Mouse (Mus musculus) liver, embryonic 11.5 days (tissue): ENCODE results near the gene Otud7b. TPM values are rescaled to one million over a fixed set of nuclear protein-coding genes. Genes with fewer than 3 reads are reported as not detected.

Source experiments
- ATAC-seq: fragments of 200-750 bp; cut with Nextera tagmentation; replicated peaks from 2 replicates; pipeline ENCODE4 v1.8.0; 2017; ENCODE audit warnings: moderate number of reproducible peaks, mild to moderate bottlenecking, moderate TSS enrichment, moderate library complexity; ENCODE audit not compliant: low FRiP score
- DNase-seq: peaks from one replicate; pipeline ENCODE4 v3.0.0-alpha.2; 2017; ENCODE audit warnings: low spot score
- H3K27ac ChIP-seq: fragments of 300-500 bp; sonication (generic); 2 replicates; pipeline ENCODE4 v1.5.1; 2014; ENCODE audit warnings: mild to moderate bottlenecking, low read depth, low read length, control low read depth
- H3K27me3 ChIP-seq: fragments of 300-500 bp; sonication (generic); replicated peaks from 2 replicates; pipeline ENCODE4 v1.6.1; 2014; ENCODE audit warnings: low read length, mixed read lengths; ENCODE audit not compliant: control insufficient read depth, insufficient read depth
- H3K36me3 ChIP-seq: fragments of 300-500 bp; sonication (generic); 2 replicates; pipeline ENCODE4 v1.6.1; 2014; ENCODE audit warnings: mild to moderate bottlenecking, low read length, moderate library complexity, mixed read lengths; ENCODE audit not compliant: control insufficient read depth, insufficient read depth
- H3K4me1 ChIP-seq: fragments of 300-500 bp; sonication (generic); replicated peaks from 2 replicates; pipeline ENCODE4 v1.6.1; 2014; ENCODE audit warnings: low read length, mixed read lengths; ENCODE audit not compliant: control insufficient read depth, insufficient read depth
- H3K4me2 ChIP-seq: fragments of 300-500 bp; sonication (generic); 2 replicates; pipeline ENCODE4 v1.6.1; 2014; ENCODE audit warnings: mild to moderate bottlenecking, control low read depth, moderate library complexity
- H3K4me3 ChIP-seq: fragments of 300-500 bp; sonication (generic); 2 replicates; pipeline ENCODE4 v1.5.1; 2014; ENCODE audit warnings: low read depth, low read length, control low read depth
- H3K9ac ChIP-seq: fragments of 300-500 bp; sonication (generic); 2 replicates; pipeline ENCODE4 v1.6.1; 2014; ENCODE audit warnings: low read depth, low read length, control low read depth
- H3K9me3 ChIP-seq: fragments of 300-500 bp; sonication (generic); 2 replicates; pipeline ENCODE4 v1.6.1; 2016; ENCODE audit warnings: low read length, inconsistent platforms, mixed read lengths; ENCODE audit not compliant: control insufficient read depth
- WGBS: fragments of 180-500 bp; shearing (Covaris S2); extraction: QIAGEN DNeasy Blood & Tissue Kit; methylation state at CpG from one replicate; pipeline ENCODE4 v1.1.7; 2014; 5-methylcytosine and 5-hydroxymethylcytosine counted together
- polyA plus RNA-seq: library from polyadenylated mRNA; unstranded; fragments of >200 nt; fragmentation: Nextera tagmentation; extraction: Ambion mirVana; gene quantifications from 2 replicates; pipeline ENCODE4 v1.2.1, GENCODE M21; 2014

Gene Otud7b
- polyA plus RNA-seq, 1 experiment from 2014 or later, result 7.1 TPM

DNA sequence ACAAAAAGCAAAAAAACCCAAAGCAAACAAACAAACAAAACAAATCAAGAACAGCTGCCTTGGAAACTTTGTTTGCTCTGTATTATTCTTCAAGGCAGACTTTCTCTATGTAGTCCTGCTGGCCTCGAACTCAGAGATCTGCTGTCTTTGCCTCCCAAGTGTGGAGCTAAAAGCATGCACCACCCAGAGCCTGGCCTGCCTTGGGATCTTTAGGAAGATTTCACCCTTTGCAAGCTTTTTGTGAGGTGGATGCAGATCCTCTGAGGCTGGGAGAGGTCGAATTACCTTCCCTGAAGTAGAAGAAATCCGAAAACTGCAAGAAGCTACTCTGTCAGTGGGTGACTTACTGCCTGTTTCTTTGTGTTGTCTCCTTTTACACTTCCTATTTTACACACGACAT, 39.2 kb upstream of the Otud7b start:
- H3K9me3 ChIP-seq, result no peaks in the 10 kb centered on the region
- no peaks in the 10 kb centered on the region for H3K36me3 ChIP-seq
- H3K4me3 ChIP-seq, result no peak overlapping the region
- WGBS, result 48% methylated on average over 4 of the region's 4 CpGs
- H3K9ac ChIP-seq, result no peak overlapping the region
- H3K4me1 ChIP-seq, result no peaks in the 10 kb centered on the region
- no peak overlapping the region for H3K27ac ChIP-seq
- no peak overlapping the region for H3K4me2 ChIP-seq
- ATAC-seq (no peak), DNase-seq (peak; percentile 12)
- no peaks in the 10 kb centered on the region for H3K27me3 ChIP-seq

DNA sequence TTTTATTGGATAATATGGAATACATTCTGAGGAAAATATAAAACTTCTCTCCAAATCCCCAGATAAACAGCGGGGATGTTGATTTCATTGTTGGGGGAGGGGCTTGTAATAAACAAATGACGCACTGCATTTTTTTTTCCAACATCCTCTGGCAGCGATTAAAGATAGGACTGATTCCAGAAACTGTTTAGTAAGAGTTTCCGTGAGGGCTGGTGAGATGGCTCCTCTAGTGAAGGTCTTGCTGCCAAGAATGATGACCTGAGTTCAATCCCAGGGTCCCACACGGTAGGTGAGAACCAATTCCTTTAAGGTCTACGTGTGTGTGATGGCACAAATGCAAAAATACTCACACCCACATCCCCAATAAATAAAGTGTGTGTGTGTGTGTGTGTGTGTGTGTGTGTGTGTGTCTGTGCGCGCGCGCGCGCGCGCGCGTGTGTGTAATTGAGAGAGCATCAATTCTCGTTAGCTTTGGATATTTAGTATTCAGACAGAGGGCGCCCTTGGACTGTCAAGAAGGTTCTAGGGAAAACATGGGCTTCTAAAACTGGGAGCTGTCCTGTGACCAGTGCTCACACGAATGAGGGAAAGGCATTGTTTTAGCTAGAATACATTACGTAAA, 38.5 kb upstream of the Otud7b start:
- Histone ChIP-seq H3K4me1 (no peaks in the 10 kb centered on the region), H3K36me3 (no peaks in the 10 kb centered on the region), H3K4me2 (peak overlapping the region; percentile 51), H3K27me3 (no peaks in the 10 kb centered on the region), H3K9ac (no peak overlapping the region), H3K4me3 (0 out of 2 replicates have a peak overlapping the region, but pooled peaks have one; percentile 20), H3K9me3 (no peaks in the 10 kb centered on the region), H3K27ac (no peak overlapping the region)
- WGBS, result 45% methylated on average over 20 of the region's 20 CpGs
- ATAC-seq (0 out of 2 replicates have a peak, but pooled peaks have one; percentile 39), DNase-seq (peak; percentile 34)

GRCm38 (mm10) chr3:96066741-96067140, 37.6 kb upstream of the Otud7b start:
- Histone ChIP-seq H3K36me3 (no peaks in the 10 kb centered on the region), H3K27ac (no peak overlapping the region), H3K4me2 (no peak overlapping the region), H3K9ac (no peak overlapping the region), H3K4me3 (no peak overlapping the region), H3K4me1 (no peaks in the 10 kb centered on the region), H3K9me3 (no peaks in the 10 kb centered on the region), H3K27me3 (no peaks in the 10 kb centered on the region)
- DNase-seq, result peak; percentile 15
- no peak for ATAC-seq
- 78% methylated on average over 5 of the region's 5 CpGs for WGBS

GRCm38 (mm10) chr3:96069046-96069445, 35.3 kb upstream of the Otud7b start:
- H3K9ac ChIP-seq, result no peak overlapping the region
- 92% methylated on average over 6 of the region's 6 CpGs for WGBS
- no peaks in the 10 kb centered on the region for H3K27me3 ChIP-seq
- no peaks in the 10 kb centered on the region for H3K9me3 ChIP-seq
- no peak for ATAC-seq
- no peak overlapping the region for H3K4me2 ChIP-seq
- no peak overlapping the region for H3K4me3 ChIP-seq
- no peak overlapping the region for H3K27ac ChIP-seq
- H3K36me3 ChIP-seq, result no peaks in the 10 kb centered on the region
- DNase-seq, result peak; percentile 15
- no peaks in the 10 kb centered on the region for H3K4me1 ChIP-seq

DNA sequence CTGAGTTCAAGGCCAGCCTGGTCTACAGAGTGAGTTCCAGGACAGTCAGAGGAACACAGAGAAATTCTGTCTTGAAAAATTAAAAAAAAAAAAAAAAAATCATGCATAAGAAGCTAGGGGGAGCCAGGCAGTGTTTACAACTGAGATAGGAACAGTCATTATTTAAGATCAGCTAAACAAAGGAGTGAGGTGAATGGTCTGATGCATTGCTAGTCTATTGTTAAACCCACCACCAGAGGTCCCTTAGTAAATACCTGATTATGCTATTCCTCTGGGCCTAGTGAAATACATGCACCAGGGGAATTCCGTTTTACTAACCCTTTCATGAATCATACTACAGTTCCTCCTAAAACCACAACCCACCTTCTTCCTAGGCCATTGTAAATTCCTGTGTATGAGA, 34.8 kb upstream of the Otud7b start:
- Histone ChIP-seq H3K9ac (no peak overlapping the region), H3K4me3 (no peak overlapping the region), H3K9me3 (no peaks in the 10 kb centered on the region), H3K36me3 (no peaks in the 10 kb centered on the region), H3K4me1 (no peaks in the 10 kb centered on the region), H3K27ac (no peak overlapping the region), H3K4me2 (no peak overlapping the region), H3K27me3 (no peaks in the 10 kb centered on the region)
- WGBS, result 61% methylated on average over 1 of the region's 1 CpGs
- DNase-seq (no peak), ATAC-seq (no peak)

- ATAC-seq, result no peak
Observed at GRCm38 (mm10) chr3:96070241-96070640, 34.1 kb upstream of the Otud7b start.

GRCm38 (mm10) chr3:96072921-96073486, 31.3 kb upstream of the Otud7b start:
- DNase-seq (peak; percentile 22), ATAC-seq (no peak)
- WGBS, result 70% methylated on average over 12 of the region's 12 CpGs
- no peaks in the 10 kb centered on the region for H3K4me1 ChIP-seq
- H3K36me3 ChIP-seq, result no peaks in the 10 kb centered on the region
- H3K4me3 ChIP-seq, result no peak overlapping the region
- H3K9ac ChIP-seq, result no peak overlapping the region
- H3K4me2 ChIP-seq, result no peak overlapping the region
- H3K27me3 ChIP-seq, result no peaks in the 10 kb centered on the region
- no peaks in the 10 kb centered on the region for H3K9me3 ChIP-seq
- H3K27ac ChIP-seq, result no peak overlapping the region

More at GRCm38 (mm10) chr3:96070241-96070640, 34.1 kb upstream of the Otud7b start:
- no peaks in the 10 kb centered on the region for H3K27me3 ChIP-seq
- peak; percentile 23 for DNase-seq
- no peak overlapping the region for H3K4me3 ChIP-seq
- whole genome bisulfite sequencing, result 80% methylated on average over 4 of the region's 4 CpGs
- H3K9ac ChIP-seq, result no peak overlapping the region
- no peaks in the 10 kb centered on the region for H3K36me3 ChIP-seq
- no peak overlapping the region for H3K4me2 ChIP-seq
- H3K27ac ChIP-seq, result no peak overlapping the region
- H3K4me1 ChIP-seq, result no peaks in the 10 kb centered on the region
- no peaks in the 10 kb centered on the region for H3K9me3 ChIP-seq

GRCm38 (mm10) chr3:96078066-96078465, 26.3 kb upstream of the Otud7b start:
- H3K4me3 ChIP-seq, result no peak overlapping the region
- 71% methylated on average over 6 of the region's 6 CpGs for WGBS
- H3K27ac ChIP-seq, result no peak overlapping the region
- H3K27me3 ChIP-seq, result no peaks in the 10 kb centered on the region
- H3K36me3 ChIP-seq, result no peaks in the 10 kb centered on the region
- no peak overlapping the region for H3K4me2 ChIP-seq
- peaks cover 7% of the 10 kb centered on the region for H3K4me1 ChIP-seq
- ATAC-seq (no peak), DNase-seq (peak; percentile 19)
- no peaks in the 10 kb centered on the region for H3K9me3 ChIP-seq
- H3K9ac ChIP-seq, result no peak overlapping the region

DNA sequence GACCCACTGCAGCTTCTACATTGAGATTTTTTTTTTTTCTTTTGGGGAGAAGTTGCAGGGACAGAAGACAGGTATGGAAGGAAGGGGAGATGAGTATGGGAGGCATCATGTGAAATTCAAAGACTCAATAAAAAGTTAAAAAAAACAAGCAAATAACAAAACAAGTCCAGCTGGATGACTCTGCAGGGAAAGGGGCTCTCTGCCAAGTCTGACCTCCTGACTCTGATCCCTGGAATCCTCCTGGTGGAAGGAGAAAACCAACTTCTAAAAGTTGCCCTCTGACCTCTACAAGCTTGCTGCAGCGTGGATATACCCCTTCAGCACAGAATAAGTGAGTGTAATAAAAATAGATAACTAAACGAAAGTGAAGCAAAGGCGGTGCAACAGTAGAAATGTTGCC, 25.6 kb upstream of the Otud7b start:
- H3K36me3 ChIP-seq, result no peaks in the 10 kb centered on the region
- no peaks in the 10 kb centered on the region for H3K27me3 ChIP-seq
- H3K9ac ChIP-seq, result no peak overlapping the region
- H3K4me3 ChIP-seq, result no peak overlapping the region
- H3K4me2 ChIP-seq, result no peak overlapping the region
- DNase-seq (no peak), ATAC-seq (no peak)
- no peak overlapping the region for H3K27ac ChIP-seq
- H3K9me3 ChIP-seq, result no peaks in the 10 kb centered on the region
- H3K4me1 ChIP-seq, result peaks cover 10% of the 10 kb centered on the region
- 73% methylated on average over 3 of the region's 3 CpGs for WGBS
